Comparison of ENCODE assay signal across 25 mouse cellular contexts in genomic region chr4:63483741-63484140, GRCm38 (mm10).
"Had no signal": no experiment of that assay in that cellular context is flagged by ENCODE, and none has a peak within 500 bp of the region (broad histone marks: within the 10 kb centered on the region; RNA-seq: fewer than 3 reads in every experiment).

No protein-coding gene starts in this region.

- DNase-seq: gastrocnemius, adult 2 months; gastrocnemius, postnatal 10 days; gastrocnemius, postnatal 25 days; heart, adult 18-20 months; heart, postnatal 10 days; heart, postnatal 4 days; kidney, adult 18-20 months; kidney, adult 8-10 months; kidney, postnatal 10 days; kidney, postnatal 25 days; kidney, postnatal 4 days; left cerebral cortex, postnatal 4 days had no signal

- H3K4me3 ChIP-seq: gastrocnemius, adult 2 months; heart, embryonic 10.5 days; heart, embryonic 12.5 days; hindbrain, embryonic 10.5 days; hindbrain, embryonic 12.5 days; layer of hippocampus, adult 2 months; left cerebral cortex, adult 2 months; limb, embryonic 13.5 days; limb, embryonic 15.5 days; liver, embryonic 12.5 days had no signal

- H3K4me1 ChIP-seq: liver, embryonic 12.5 days had no signal

- H3K4me2 ChIP-seq: heart, embryonic 12.5 days; hindbrain, embryonic 12.5 days; hindbrain, embryonic 14.5 days; limb, embryonic 13.5 days; limb, embryonic 15.5 days; liver, embryonic 12.5 days had no signal

- H3K36me3 ChIP-seq: heart, embryonic 10.5 days; heart, embryonic 12.5 days; hindbrain, embryonic 10.5 days; hindbrain, embryonic 12.5 days; limb, embryonic 13.5 days; limb, embryonic 15.5 days; liver, embryonic 12.5 days had no signal

- H3K27ac ChIP-seq: gastrocnemius, adult 2 months; heart, embryonic 10.5 days; hindbrain, embryonic 10.5 days; hindbrain, embryonic 12.5 days; hindbrain, embryonic 14.5 days; layer of hippocampus, adult 2 months; left cerebral cortex, adult 2 months; limb, embryonic 13.5 days; limb, embryonic 15.5 days; liver, embryonic 12.5 days had no signal

- H3K27me3 ChIP-seq: heart, embryonic 12.5 days; hindbrain, embryonic 12.5 days; limb, embryonic 13.5 days; limb, embryonic 15.5 days; liver, embryonic 12.5 days had no signal

- H3K9me3 ChIP-seq: heart, embryonic 10.5 days; heart, embryonic 12.5 days; hindbrain, embryonic 10.5 days; hindbrain, embryonic 12.5 days; limb, embryonic 13.5 days; limb, embryonic 15.5 days; liver, embryonic 12.5 days had no signal

- ATAC-seq: hindbrain, embryonic 16.5 days; inflammation-experienced regulatory T-cells, adult 6 months; intestine, embryonic 16.5 days; liver, embryonic 12.5 days had no signal

- H3K9ac ChIP-seq: heart, embryonic 12.5 days; hindbrain, embryonic 12.5 days; hindbrain, embryonic 14.5 days; limb, embryonic 13.5 days; limb, embryonic 15.5 days; liver, embryonic 12.5 days had no signal
